Comparison of ENCODE assay signal across 9 mouse cellular contexts in genomic region chr12:35532151-35532550, GRCm38 (mm10). TPM values are rescaled to one million over a fixed set of nuclear protein-coding genes. Genes with fewer than 3 reads are reported as not detected.
DNase-seq lines count a peak whose midpoint lies in the region; ATAC-seq lines count a peak whose summit lies in the region.
"Had no signal": no experiment of that assay in that cellular context is flagged by ENCODE, and none has a peak within 500 bp of the region (broad histone marks: within the 10 kb centered on the region; RNA-seq: fewer than 3 reads in every experiment).

No protein-coding gene starts in this region.

- no peaks in the 10 kb centered on the region for H3K27me3 ChIP-seq in heart, embryonic 14.5 days (ENCODE audit: control insufficient read depth, insufficient read depth, low read length)

- DNase-seq in CD4-positive helper T cell, adult 2 months (ENCODE audit: low read depth, low spot score), result peak; percentile 81
- peak; percentile 77 for DNase-seq in R1 (ENCODE audit: low read depth, low spot score)
- peak; percentile 46 to 68 for DNase-seq in cerebellum, postnatal 4 days (ENCODE audit: low spot score in 2 of 2)
- peak; percentile 84 for DNase-seq in layer of hippocampus, adult 11-12 months (ENCODE audit: low spot score)
- DNase-seq in lung, adult 18-20 months, result peak; percentile 72 to 79
- peak; percentile 37 for DNase-seq in retina, postnatal 7 days (ENCODE audit: low read depth, low spot score)
- DNase-seq in urinary bladder, postnatal 36 days (ENCODE audit: low spot score in 2 of 2), result peak; percentile 68 to 70

- H3K36me3 ChIP-seq in heart, embryonic 14.5 days (ENCODE audit: control insufficient read depth, insufficient read depth, low read length), result no peaks in the 10 kb centered on the region
- H3K36me3 ChIP-seq: midbrain, embryonic 12.5 days had no signal

- no peak for ATAC-seq in heart, embryonic 14.5 days (ENCODE audit: insufficient number of reproducible peaks, insufficient read depth, low FRiP score, low read depth)

- no peaks in the 10 kb centered on the region for H3K9me3 ChIP-seq in heart, embryonic 14.5 days (ENCODE audit: control insufficient read depth, low read length)
- H3K9me3 ChIP-seq: midbrain, embryonic 12.5 days had no signal

- 0 out of 4 replicates have a peak, but pooled peaks cover 0 to 5% of the 10 kb centered on the region in 2 experiments for H3K4me1 ChIP-seq in heart, embryonic 14.5 days (ENCODE audit: control insufficient read depth in 2 of 2, insufficient read depth in 2 of 2, low read length in 2 of 2)

- H3K9ac ChIP-seq in heart, embryonic 14.5 days (ENCODE audit: low read length), result no peak overlapping the region
- H3K9ac ChIP-seq: midbrain, embryonic 12.5 days had no signal

- no peak overlapping the region for H3K27ac ChIP-seq in heart, embryonic 14.5 days (replicated peaks in 1 of 2; ENCODE audit: control insufficient read depth in 1 of 2, insufficient read depth in 1 of 2, low read depth in 2 of 2, low read length in 2 of 2)
- H3K27ac ChIP-seq: midbrain, embryonic 12.5 days had no signal

- H3K4me3 ChIP-seq in heart, embryonic 14.5 days (ENCODE audit: control insufficient read depth in 1 of 2, insufficient read depth in 1 of 2, low read depth in 1 of 2, low read length in 2 of 2), result no peak overlapping the region
- H3K4me3 ChIP-seq: midbrain, embryonic 12.5 days had no signal

- 0 out of 2 replicates have a peak overlapping the region, but pooled peaks have one; percentile 16 for H3K4me2 ChIP-seq in heart, embryonic 14.5 days (ENCODE audit: low read length)
- H3K4me2 ChIP-seq: midbrain, embryonic 12.5 days had no signal

- 16% methylated on average over 5 of the region's 5 CpGs for WGBS in heart, embryonic 14.5 days

RNA-seq across cellular contexts. Expression of gene Ahr, which starts 2.7 kb away (rescaled TPM):
- polyA plus RNA-seq in heart, embryonic 14.5 days (2014; fragmentation: Nextera tagmentation; extraction: Ambion mirVana), result 2.2 and 2.4 TPM in 2 replicates
